Comparison of ENCODE assay signal across 12 mouse cellular contexts in the genomic region with DNA sequence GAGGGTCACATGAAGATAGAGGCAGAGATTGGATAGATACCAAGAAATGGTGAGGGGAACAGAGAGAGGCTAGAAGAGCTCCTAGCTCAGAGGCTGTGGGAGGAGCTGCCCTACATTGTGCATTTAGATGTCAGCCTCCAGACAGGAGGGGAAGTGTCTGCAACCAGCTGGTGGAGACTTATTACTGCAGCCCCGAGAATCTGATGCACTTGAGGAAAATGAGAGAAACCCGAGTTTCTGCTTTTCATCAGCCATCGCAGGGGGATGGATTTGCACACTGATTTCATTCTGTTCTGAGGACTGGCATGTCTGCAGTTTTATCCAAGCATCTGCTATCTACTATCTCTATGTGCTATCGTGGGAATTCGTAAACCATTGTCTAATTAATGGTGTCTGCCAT. TPM values are rescaled to one million over a fixed set of nuclear protein-coding genes. Genes with fewer than 3 reads are reported as not detected.
DNase-seq lines count a peak whose midpoint lies in the region; ATAC-seq and TF ChIP-seq lines count a peak whose summit lies in the region.
"Had no signal": no experiment of that assay in that cellular context is flagged by ENCODE, and none has a peak within 500 bp of the region (broad histone marks: within the 10 kb centered on the region; RNA-seq: fewer than 3 reads in every experiment).

No protein-coding gene starts in this region.

- WGBS in hindbrain, postnatal 0 days = 61% methylated on average over 5 of the region's 5 CpGs
- WGBS in hindbrain, embryonic 11.5 days = 74% methylated on average over 5 of the region's 5 CpGs
- WGBS in intestine, embryonic 16.5 days = 35% methylated on average over 5 of the region's 5 CpGs
- 46% methylated on average over 5 of the region's 5 CpGs for WGBS in stomach, postnatal 0 days

- no peaks in the 10 kb centered on the region for H3K4me1 ChIP-seq in hindbrain, postnatal 0 days (ENCODE audit: insufficient read depth, low read length)
- no peaks in the 10 kb centered on the region for H3K4me1 ChIP-seq in hindbrain, embryonic 11.5 days (replicated peaks; ENCODE audit: control insufficient read depth, insufficient read depth, low read length)
- peaks cover 3% of the 10 kb centered on the region; the same call in 1 of the 2 replicates for H3K4me1 ChIP-seq in intestine, embryonic 16.5 days (ENCODE audit: control insufficient read depth, insufficient read depth, low read length)
- no peaks in the 10 kb centered on the region for H3K4me1 ChIP-seq in stomach, postnatal 0 days (replicated peaks; ENCODE audit: control insufficient read depth, insufficient read depth)

- no peak for TF ChIP-seq EP300 in stomach, postnatal 0 days (optimal IDR thresholded peaks at IDR 0.05)

- peak; percentile 21; the same call in 1 of the 2 replicates for TF ChIP-seq CTCF in hindbrain, postnatal 0 days (IDR thresholded peaks at IDR 0.05; ENCODE audit: low read depth)
- peak; percentile 13; the same call in 1 of the 2 replicates for TF ChIP-seq CTCF in stomach, postnatal 0 days (IDR thresholded peaks at IDR 0.05; ENCODE audit: low read depth)

- peak overlapping the region; percentile 15; the same call in 1 of the 2 replicates for H3K27ac ChIP-seq in hindbrain, postnatal 0 days
- no peak overlapping the region for H3K27ac ChIP-seq in hindbrain, embryonic 11.5 days (ENCODE audit: low read depth, low read length)
- H3K27ac ChIP-seq in intestine, embryonic 16.5 days (ENCODE audit: low read length) = no peak overlapping the region; the same call in 1 of the 2 replicates
- H3K27ac ChIP-seq in stomach, postnatal 0 days (replicated peaks) = no peak overlapping the region
- H3K27ac ChIP-seq: heart, embryonic 13.5 days; midbrain, embryonic 15.5 days had no signal

- no peak overlapping the region for H3K9ac ChIP-seq in hindbrain, postnatal 0 days (replicated peaks; ENCODE audit: low read length)
- no peak overlapping the region for H3K9ac ChIP-seq in hindbrain, embryonic 11.5 days (ENCODE audit: low read depth, low read length)
- H3K9ac ChIP-seq in intestine, embryonic 16.5 days (ENCODE audit: low read depth, low read length) = no peak overlapping the region
- H3K9ac ChIP-seq in stomach, postnatal 0 days (ENCODE audit: low read length) = no peak overlapping the region
- H3K9ac ChIP-seq: heart, embryonic 13.5 days; midbrain, embryonic 15.5 days had no signal

- no peak overlapping the region for H3K4me2 ChIP-seq in hindbrain, postnatal 0 days (ENCODE audit: low read depth, low read length)
- no peak overlapping the region for H3K4me2 ChIP-seq in hindbrain, embryonic 11.5 days (replicated peaks; ENCODE audit: low read depth, low read length)
- no peak overlapping the region for H3K4me2 ChIP-seq in intestine, embryonic 16.5 days (ENCODE audit: low read depth, low read length)
- H3K4me2 ChIP-seq in stomach, postnatal 0 days (replicated peaks; ENCODE audit: low read depth) = no peak overlapping the region
- H3K4me2 ChIP-seq: heart, embryonic 13.5 days; midbrain, embryonic 15.5 days had no signal

- ATAC-seq in hindbrain, postnatal 0 days = peak; percentile 85
- ATAC-seq in hindbrain, embryonic 11.5 days (ENCODE audit: low FRiP score) = no peak
- peak; percentile 67 for ATAC-seq in intestine, embryonic 16.5 days
- ATAC-seq in stomach, postnatal 0 days (ENCODE audit: low FRiP score, low TSS enrichment) = no peak
- ATAC-seq in cerebellum, adult (ENCODE audit: insufficient number of reproducible peaks, low FRiP score, low TSS enrichment) = no peak
- ATAC-seq: midbrain, embryonic 15.5 days had no signal

- no peaks in the 10 kb centered on the region for H3K9me3 ChIP-seq in hindbrain, postnatal 0 days (ENCODE audit: low read length)
- no peaks in the 10 kb centered on the region for H3K9me3 ChIP-seq in hindbrain, embryonic 11.5 days (ENCODE audit: control insufficient read depth, low read length)
- H3K9me3 ChIP-seq in intestine, embryonic 16.5 days (ENCODE audit: control insufficient read depth, low read length) = no peaks in the 10 kb centered on the region
- no peaks in the 10 kb centered on the region for H3K9me3 ChIP-seq in stomach, postnatal 0 days (ENCODE audit: control insufficient read depth, low read length)
- H3K9me3 ChIP-seq: heart, embryonic 13.5 days; midbrain, embryonic 15.5 days had no signal

- DNase-seq in hindbrain, postnatal 0 days (ENCODE audit: low spot score) = peak; percentile 43
- DNase-seq in hindbrain, embryonic 11.5 days (ENCODE audit: low spot score) = no peak
- peak; percentile 36 to 40 for DNase-seq in right cerebral cortex, adult 2 months (ENCODE audit: low spot score in 2 of 2)
- DNase-seq in right cerebral cortex, postnatal 25 days = no peak
- DNase-seq in stomach, postnatal 0 days (ENCODE audit: low spot score) = no peak
- DNase-seq: cerebellum, postnatal 36 days; kidney, adult 11 months had no signal

- no peaks in the 10 kb centered on the region for H3K27me3 ChIP-seq in hindbrain, postnatal 0 days (ENCODE audit: insufficient read depth, low read length)
- no peaks in the 10 kb centered on the region for H3K27me3 ChIP-seq in hindbrain, embryonic 11.5 days (ENCODE audit: control insufficient read depth, insufficient read depth, low read length)
- H3K27me3 ChIP-seq in intestine, embryonic 16.5 days (replicated peaks; ENCODE audit: control insufficient read depth, insufficient read depth, low read length) = no peaks in the 10 kb centered on the region
- H3K27me3 ChIP-seq in stomach, postnatal 0 days (ENCODE audit: control insufficient read depth, insufficient read depth, low read length) = no peaks in the 10 kb centered on the region
- H3K27me3 ChIP-seq: heart, embryonic 13.5 days; midbrain, embryonic 15.5 days had no signal

- H3K4me3 ChIP-seq in hindbrain, postnatal 0 days (ENCODE audit: low read length) = no peak overlapping the region
- H3K4me3 ChIP-seq in hindbrain, embryonic 11.5 days (ENCODE audit: low read depth, low read length) = no peak overlapping the region
- H3K4me3 ChIP-seq in intestine, embryonic 16.5 days (ENCODE audit: low read length) = no peak overlapping the region
- no peak overlapping the region for H3K4me3 ChIP-seq in stomach, postnatal 0 days (ENCODE audit: low read depth, low read length)
- H3K4me3 ChIP-seq: heart, embryonic 13.5 days; midbrain, embryonic 15.5 days had no signal

- no peaks in the 10 kb centered on the region for H3K36me3 ChIP-seq in hindbrain, postnatal 0 days (ENCODE audit: insufficient read depth, low read length)
- no peaks in the 10 kb centered on the region for H3K36me3 ChIP-seq in hindbrain, embryonic 11.5 days (ENCODE audit: control insufficient read depth, insufficient read depth, low read length)
- no peaks in the 10 kb centered on the region for H3K36me3 ChIP-seq in intestine, embryonic 16.5 days (ENCODE audit: control insufficient read depth, insufficient read depth, low read length)
- H3K36me3 ChIP-seq in stomach, postnatal 0 days (ENCODE audit: control insufficient read depth, insufficient read depth, low read length) = no peaks in the 10 kb centered on the region
- H3K36me3 ChIP-seq: heart, embryonic 13.5 days; midbrain, embryonic 15.5 days had no signal

RNA-seq across cellular contexts. Expression of gene Plg, which starts 53.3 kb away (rescaled TPM):
- total RNA-seq in hindbrain, postnatal 0 days (2014; rRNA removed) = 0.07 and 0.21 TPM in 2 replicates
- 0.11 TPM in 1 of 2 replicates, not detected in the other for polyA plus RNA-seq in hindbrain, postnatal 0 days (2015; fragmentation: Nextera tagmentation; extraction: Ambion mirVana)
- not detected in 2 replicates for polyA plus RNA-seq in hindbrain, embryonic 11.5 days (2014; fragmentation: Nextera tagmentation; extraction: Ambion mirVana)
- 2.3 and 6.5 TPM in 2 replicates for polyA plus RNA-seq in intestine, embryonic 16.5 days (2015; fragmentation: Nextera tagmentation; extraction: Ambion mirVana)
- polyA plus RNA-seq in stomach, postnatal 0 days (2015; fragmentation: Nextera tagmentation; extraction: Ambion mirVana) = 0.95 and 2.5 TPM in 2 replicates
- total RNA-seq: layer of hippocampus, postnatal 36 days had no signal

Comparison
In these comparisons a context has a peak if more than half of its experiments do, and no peak if none do; other contexts are left out.
1. ATAC-seq: peak in hindbrain, postnatal 0 days (single experiment) and intestine, embryonic 16.5 days (single experiment); none in hindbrain, embryonic 11.5 days (single experiment), stomach, postnatal 0 days (single experiment) and cerebellum, adult (single experiment).
2. DNase-seq: peak in hindbrain, postnatal 0 days (single experiment) and right cerebral cortex, adult 2 months (2 of 2); none in hindbrain, embryonic 11.5 days (single experiment), right cerebral cortex, postnatal 25 days (single experiment) and stomach, postnatal 0 days (single experiment).